Mouse (Mus musculus) ES-Bruce4 (cell line): ENCODE measurements around the gene Defb20.

Source experiments
- CTCF ChIP-seq: IDR thresholded peaks from one replicate; pipeline ENCODE4 v1.8.1; 2011; ENCODE audit warnings: low read depth, low read length
- POLR2A ChIP-seq: IDR thresholded peaks from one replicate; pipeline ENCODE4 v1.8.1; 2011; ENCODE audit warnings: low read length; ENCODE audit not compliant: insufficient read depth

- no peak for TF ChIP-seq POLR2A
- TF ChIP-seq CTCF = no peak
These were observed 17.6 kb upstream of the Defb20 start for GRCm38 (mm10) chr2:152459241-152459640.
